Mouse (Mus musculus): Measurements from ENCODE around the gene Nup93. TPM values are rescaled to one million over a fixed set of nuclear protein-coding genes. Genes with fewer than 3 reads are reported as not detected.

Gene Nup93
- polyA plus RNA-seq, 1 experiment from 2014 or later: 54.0 TPM

DNA sequence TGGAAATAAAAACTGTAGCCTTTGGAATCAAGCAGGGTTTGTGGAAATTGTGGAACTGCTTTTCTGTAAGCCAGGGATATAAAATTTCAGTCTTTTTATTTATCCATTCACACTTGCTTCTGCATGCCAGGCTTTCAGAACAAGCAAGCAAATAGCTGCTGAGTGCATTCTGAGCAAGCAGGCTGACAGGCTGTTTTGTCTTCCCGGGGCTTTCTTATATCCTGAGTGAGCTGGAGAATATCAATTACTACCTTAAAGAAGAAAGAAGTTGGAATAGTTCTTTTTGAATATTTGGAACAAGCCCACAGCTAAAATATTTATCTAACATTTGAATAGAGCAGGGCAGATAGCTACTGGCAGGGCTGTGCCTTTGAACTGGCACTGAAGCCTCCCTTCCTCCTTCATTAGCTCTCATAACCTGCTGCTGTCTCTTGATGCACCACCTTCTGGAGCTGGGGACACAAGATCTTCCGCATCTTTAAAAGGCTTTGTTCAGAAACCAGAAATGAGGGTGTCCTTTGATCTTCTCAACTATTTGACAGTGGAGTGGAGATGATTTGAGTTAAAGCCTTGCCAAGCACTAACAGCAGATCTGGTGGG lies 35.6 kb downstream of the Nup93 start:
- Histone ChIP-seq H3K9ac (ENCODE audit: low read depth, low read length) (no peak overlapping the region), H3K4me2 (ENCODE audit: low read length) (no peak overlapping the region), H3K4me3 (ENCODE audit: low read length) (no peak overlapping the region), H3K9me3 (ENCODE audit: control insufficient read depth, low read length) (no peaks in the 10 kb centered on the region), H3K36me3 (ENCODE audit: control insufficient read depth, insufficient read depth, low read length) (no peaks in the 10 kb centered on the region; the same call in 1 of the 2 replicates), H3K27ac (ENCODE audit: low read depth, low read length) (peak overlapping the region; percentile 44), H3K27me3 (replicated peaks; ENCODE audit: control insufficient read depth, insufficient read depth, low read length) (no peaks in the 10 kb centered on the region), H3K4me1 (ENCODE audit: control insufficient read depth, insufficient read depth, low read depth, low read length) (no peaks in the 10 kb centered on the region; the same call in none of the 2 replicates)
- ATAC-seq: peak; percentile 54; the same call in 1 of the 2 replicates
- WGBS: 64% methylated on average over 2 of the region's 2 CpGs

- Histone ChIP-seq H3K36me3 (ENCODE audit: control insufficient read depth, insufficient read depth, low read length) (no peaks in the 10 kb centered on the region), H3K9ac (ENCODE audit: low read depth, low read length) (no peak overlapping the region), H3K4me1 (ENCODE audit: control insufficient read depth, insufficient read depth, low read depth, low read length) (no peaks in the 10 kb centered on the region), H3K4me3 (ENCODE audit: low read length) (no peak overlapping the region), H3K4me2 (ENCODE audit: low read length) (no peak overlapping the region), H3K27ac (ENCODE audit: low read depth, low read length) (no peak overlapping the region), H3K27me3 (replicated peaks; ENCODE audit: control insufficient read depth, insufficient read depth, low read length) (no peaks in the 10 kb centered on the region), H3K9me3 (ENCODE audit: control insufficient read depth, low read length) (no peaks in the 10 kb centered on the region)
- WGBS: 67% methylated on average over 6 of the region's 6 CpGs
- no peak for ATAC-seq
Observed at GRCm38 (mm10) chr8:94258881-94259280, 44.5 kb downstream of the Nup93 start.

DNA sequence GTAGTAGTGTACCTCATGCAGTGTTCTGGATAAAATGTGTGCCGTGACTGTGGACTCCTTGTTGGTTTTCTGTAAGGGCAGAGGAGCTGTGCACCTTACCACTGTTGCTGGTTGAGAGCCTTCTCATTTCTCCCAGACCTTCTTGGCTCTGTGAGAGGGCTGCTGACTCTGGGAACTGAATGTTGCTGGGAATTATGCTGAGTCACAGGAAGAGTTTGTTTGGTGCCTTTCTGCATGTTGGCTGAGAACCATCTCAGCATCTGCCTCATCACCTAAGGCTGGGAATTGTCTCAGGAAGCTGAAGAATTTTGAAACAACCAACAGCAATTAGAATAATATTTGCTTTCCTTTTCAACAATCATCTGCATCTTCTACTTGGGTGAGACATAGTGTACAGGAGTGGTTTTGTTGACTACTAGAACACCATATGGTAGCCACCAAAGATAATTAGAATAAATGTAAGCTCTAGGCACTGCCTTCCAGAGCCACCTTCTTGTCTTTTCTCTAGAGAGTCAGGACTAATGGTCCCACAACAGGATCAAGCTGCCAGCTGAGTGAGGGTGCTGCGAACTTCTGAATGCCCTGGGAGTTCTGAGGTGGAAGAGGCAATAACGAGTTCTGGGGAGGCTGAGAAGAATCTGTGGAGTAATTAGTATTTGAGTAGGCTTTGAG lies 48.4 kb downstream of the Nup93 start:
- H3K27me3 ChIP-seq (replicated peaks; ENCODE audit: control insufficient read depth, insufficient read depth, low read length): no peaks in the 10 kb centered on the region
- ATAC-seq: no peak
- 75% methylated on average over 3 of the region's 3 CpGs for WGBS
- H3K36me3 ChIP-seq (ENCODE audit: control insufficient read depth, insufficient read depth, low read length): no peaks in the 10 kb centered on the region
- no peak overlapping the region for H3K9ac ChIP-seq (ENCODE audit: low read depth, low read length)
- no peak overlapping the region for H3K4me3 ChIP-seq (ENCODE audit: low read length)
- no peak overlapping the region for H3K27ac ChIP-seq (ENCODE audit: low read depth, low read length)
- H3K9me3 ChIP-seq (ENCODE audit: control insufficient read depth, low read length): no peaks in the 10 kb centered on the region
- H3K4me2 ChIP-seq (ENCODE audit: low read length): no peak overlapping the region
- H3K4me1 ChIP-seq (ENCODE audit: control insufficient read depth, insufficient read depth, low read depth, low read length): no peaks in the 10 kb centered on the region; the same call in none of the 2 replicates

DNA sequence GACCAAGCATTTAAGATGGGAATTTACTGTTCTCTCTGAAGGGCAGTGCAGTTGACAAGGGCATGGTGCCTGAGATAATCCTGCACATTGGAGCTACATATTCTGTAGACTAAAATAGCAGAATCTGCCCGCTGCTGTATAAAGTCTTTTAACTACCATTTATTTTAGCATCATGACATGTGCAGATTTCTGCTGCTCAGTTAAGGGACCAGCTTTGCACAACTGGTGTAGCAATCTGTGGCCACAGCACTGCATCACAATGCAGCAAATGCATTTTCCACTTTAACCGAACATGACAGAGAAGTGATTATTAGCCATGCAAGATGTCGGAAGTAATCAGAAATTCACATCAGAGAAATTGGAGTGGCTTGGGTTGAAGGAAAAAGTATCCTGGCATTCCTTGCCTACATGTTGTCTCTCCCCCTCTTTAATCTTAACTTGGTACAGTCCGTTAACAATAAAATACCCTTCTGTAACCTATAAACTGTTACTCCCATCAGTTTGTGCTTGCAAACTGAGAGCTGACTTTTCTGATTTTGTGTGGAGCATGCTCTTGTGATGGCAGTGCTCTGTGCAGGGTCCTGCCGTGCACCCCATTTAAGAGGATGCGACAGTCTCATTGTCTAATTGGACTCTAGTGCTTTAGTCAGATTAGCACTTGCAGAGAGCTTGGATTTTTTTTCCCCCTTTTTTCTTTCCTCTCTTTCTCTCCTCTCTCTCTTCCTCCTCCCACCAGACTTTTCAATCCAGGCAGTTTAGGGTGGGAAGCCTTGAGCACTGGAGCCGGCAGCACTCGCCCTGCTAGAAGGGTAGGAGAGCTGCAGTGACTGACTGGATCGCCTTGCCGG lies 52.2 kb downstream of the Nup93 start:
- Histone ChIP-seq H3K4me3 (ENCODE audit: low read length) (peak overlapping the region; percentile 42), H3K4me1 (ENCODE audit: control insufficient read depth, insufficient read depth, low read depth, low read length) (peaks cover 12% of the 10 kb centered on the region), H3K9me3 (ENCODE audit: control insufficient read depth, low read length) (no peaks in the 10 kb centered on the region), H3K9ac (ENCODE audit: low read depth, low read length) (peak overlapping the region; percentile 54), H3K4me2 (ENCODE audit: low read length) (peak overlapping the region; percentile 47), H3K27me3 (replicated peaks; ENCODE audit: control insufficient read depth, insufficient read depth, low read length) (no peaks in the 10 kb centered on the region), H3K27ac (ENCODE audit: low read depth, low read length) (peak overlapping the region; percentile 71), H3K36me3 (ENCODE audit: control insufficient read depth, insufficient read depth, low read length) (no peaks in the 10 kb centered on the region)
- peak; percentile 82 for ATAC-seq
- 24% methylated on average over 10 of the region's 10 CpGs for WGBS

GRCm38 (mm10) chr8:94268359-94268890 lies 54.1 kb downstream of the Nup93 start:
- peak overlapping the region; percentile 77 for H3K27ac ChIP-seq (ENCODE audit: low read depth, low read length)
- peak; percentile 34 for ATAC-seq
- H3K9ac ChIP-seq (ENCODE audit: low read depth, low read length): peak overlapping the region; percentile 45; the same call in 1 of the 2 replicates
- H3K4me3 ChIP-seq (ENCODE audit: low read length): peak overlapping the region; percentile 30
- 58% methylated on average over 3 of the region's 3 CpGs for WGBS
- H3K4me2 ChIP-seq (ENCODE audit: low read length): peak overlapping the region; percentile 38
- H3K4me1 ChIP-seq (ENCODE audit: control insufficient read depth, insufficient read depth, low read depth, low read length): peaks cover 12% of the 10 kb centered on the region
- H3K36me3 ChIP-seq (ENCODE audit: control insufficient read depth, insufficient read depth, low read length): no peaks in the 10 kb centered on the region
- no peaks in the 10 kb centered on the region for H3K27me3 ChIP-seq (replicated peaks; ENCODE audit: control insufficient read depth, insufficient read depth, low read length)
- no peaks in the 10 kb centered on the region for H3K9me3 ChIP-seq (ENCODE audit: control insufficient read depth, low read length)

GRCm38 (mm10) chr8:94270309-94270708 lies 55.9 kb downstream of the Nup93 start:
- Histone ChIP-seq H3K4me2 (ENCODE audit: low read length) (peak overlapping the region; percentile 53), H3K4me1 (ENCODE audit: control insufficient read depth, insufficient read depth, low read depth, low read length) (peaks cover 12% of the 10 kb centered on the region), H3K27ac (ENCODE audit: low read depth, low read length) (no peak overlapping the region), H3K9ac (ENCODE audit: low read depth, low read length) (no peak overlapping the region), H3K9me3 (ENCODE audit: control insufficient read depth, low read length) (no peaks in the 10 kb centered on the region), H3K4me3 (ENCODE audit: low read length) (peak overlapping the region; percentile 32), H3K36me3 (ENCODE audit: control insufficient read depth, insufficient read depth, low read length) (no peaks in the 10 kb centered on the region), H3K27me3 (replicated peaks; ENCODE audit: control insufficient read depth, insufficient read depth, low read length) (no peaks in the 10 kb centered on the region)
- ATAC-seq: no peak
- 91% methylated on average over 7 of the region's 7 CpGs for WGBS

DNA sequence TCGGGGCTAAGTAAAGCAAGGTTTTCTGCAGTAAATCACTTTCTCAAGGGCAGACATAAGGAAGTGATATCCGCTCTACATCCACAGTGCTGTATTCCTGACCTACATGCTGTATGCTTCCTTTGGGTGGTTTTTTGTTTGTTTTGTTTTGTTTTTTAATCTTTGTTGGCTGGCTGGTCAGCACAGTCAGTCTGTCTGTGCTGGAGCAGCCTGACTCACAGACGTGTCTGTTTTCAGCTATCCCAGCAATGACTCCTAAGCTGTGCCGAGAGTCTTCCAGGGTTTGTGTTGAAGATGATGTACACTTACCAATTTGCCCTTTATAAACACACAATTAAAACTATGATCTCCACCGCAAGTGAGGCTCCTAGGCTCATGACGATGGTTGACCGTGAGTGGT lies 56.7 kb downstream of the Nup93 start:
- WGBS: 81% methylated on average over 7 of the region's 7 CpGs
- H3K27ac ChIP-seq (ENCODE audit: low read depth, low read length): no peak overlapping the region
- no peak overlapping the region for H3K4me3 ChIP-seq (ENCODE audit: low read length)
- no peaks in the 10 kb centered on the region for H3K36me3 ChIP-seq (ENCODE audit: control insufficient read depth, insufficient read depth, low read length)
- no peaks in the 10 kb centered on the region for H3K9me3 ChIP-seq (ENCODE audit: control insufficient read depth, low read length)
- H3K9ac ChIP-seq (ENCODE audit: low read depth, low read length): no peak overlapping the region
- ATAC-seq: no peak
- H3K4me2 ChIP-seq (ENCODE audit: low read length): 0 out of 2 replicates have a peak overlapping the region, but pooled peaks have one; percentile 12
- H3K27me3 ChIP-seq (replicated peaks; ENCODE audit: control insufficient read depth, insufficient read depth, low read length): no peaks in the 10 kb centered on the region
- H3K4me1 ChIP-seq (ENCODE audit: control insufficient read depth, insufficient read depth, low read depth, low read length): peaks cover 12% of the 10 kb centered on the region

DNA sequence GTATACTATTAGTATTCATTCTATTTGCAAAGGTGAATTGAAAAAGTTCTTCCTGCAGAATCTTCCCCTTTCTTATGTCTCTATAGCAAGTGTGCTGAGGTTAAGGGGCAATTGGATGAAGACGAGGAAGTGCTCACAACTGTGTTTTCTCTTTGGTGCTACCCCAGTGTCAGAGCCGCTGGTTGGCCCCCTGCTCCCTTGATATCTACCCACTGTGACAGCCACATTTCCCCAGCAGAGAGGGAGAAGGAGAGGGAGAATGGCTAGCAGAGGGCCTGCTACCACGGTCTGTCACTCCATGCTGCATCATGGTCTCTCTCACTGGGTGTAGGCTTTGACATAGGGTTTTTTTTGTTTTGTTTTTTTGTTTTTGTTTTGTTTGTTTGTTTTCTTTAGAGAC lies 58.2 kb downstream of the Nup93 start:
- ATAC-seq: no peak
- WGBS: 63% methylated on average over 3 of the region's 3 CpGs
- no peaks in the 10 kb centered on the region for H3K36me3 ChIP-seq (ENCODE audit: control insufficient read depth, insufficient read depth, low read length)

More for the DNA sequence above, 58.2 kb downstream of the Nup93 start:
- H3K9me3 ChIP-seq (ENCODE audit: control insufficient read depth, low read length): no peaks in the 10 kb centered on the region
- H3K4me2 ChIP-seq (ENCODE audit: low read length): no peak overlapping the region
- no peaks in the 10 kb centered on the region for H3K27me3 ChIP-seq (replicated peaks; ENCODE audit: control insufficient read depth, insufficient read depth, low read length)
- H3K27ac ChIP-seq (ENCODE audit: low read depth, low read length): no peak overlapping the region
- H3K4me3 ChIP-seq (ENCODE audit: low read length): no peak overlapping the region
- H3K4me1 ChIP-seq (ENCODE audit: control insufficient read depth, insufficient read depth, low read depth, low read length): peaks cover 12% of the 10 kb centered on the region
- H3K9ac ChIP-seq (ENCODE audit: low read depth, low read length): no peak overlapping the region
